Mouse (Mus musculus): ENCODE measurements at regions not wholly inside any gene's neighbourhood (a gene's known extent, or its start where the extent isn't known, plus 50 kb on each side); places are given as distances from the start of the nearest gene placed in this dataset.

GRCm38 (mm10) chr3:133750606-133751005 is 205.7 kb upstream of the Tet2 start:
- TF ChIP-seq CTCF (conservative IDR thresholded peaks at IDR 0.05; ENCODE audit: low read length) (no peak), NANOG (IDR thresholded peaks at IDR 0.05; ENCODE audit: borderline replicate concordance, low read length) (no peak), POU5F1 (IDR thresholded peaks at IDR 0.05; ENCODE audit: borderline replicate concordance, low read length) (no peak)

All from E14TG2a.4 (cell line).